Mouse (Mus musculus): Measurements from ENCODE around the gene Gpr18. TPM values are rescaled to one million over a fixed set of nuclear protein-coding genes. Genes with fewer than 3 reads are reported as not detected.

The Gpr18 gene
- polyA plus RNA-seq, 2 experiments: 0.08 to 0.17 TPM

DNA sequence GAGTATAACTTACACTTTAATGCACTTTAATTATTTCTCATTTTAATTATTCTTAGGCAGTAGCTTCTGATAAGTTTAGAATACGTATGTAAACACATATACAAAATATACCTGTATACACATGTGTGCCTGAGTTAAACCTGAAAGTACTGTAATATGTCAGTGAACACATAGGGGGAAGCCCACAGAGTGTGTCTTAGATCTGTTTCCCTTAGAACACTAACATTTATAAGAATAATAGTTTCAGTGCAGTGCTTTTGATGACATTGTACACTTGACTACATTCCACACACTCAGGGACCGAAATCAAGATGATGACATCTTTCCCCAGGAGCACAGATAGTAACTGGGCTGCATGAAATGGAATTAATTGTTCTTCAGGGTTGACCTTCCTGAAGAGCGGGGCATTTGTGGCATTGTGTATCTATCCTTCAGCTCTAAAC lies 44.0 kb upstream of the Gpr18 start:
- no peak for ATAC-seq (ENCODE audit: insufficient read depth)
- H3K4me1 ChIP-seq (replicated peaks; ENCODE audit: control insufficient read depth in 2 of 2, insufficient read depth in 2 of 2, low read length in 1 of 2): peaks cover 0 to 23% of the 10 kb centered on the region in 2 experiments; a peak in 2 of 4 replicates
- H3K27ac ChIP-seq: no peak overlapping the region
- WGBS (ENCODE audit: insufficient replicate concordance): 68% methylated on average over 3 of the region's 3 CpGs
- no peak overlapping the region for H3K4me2 ChIP-seq (ENCODE audit: low read depth)
- no peak overlapping the region for H3K4me3 ChIP-seq (ENCODE audit: insufficient read depth in 1 of 2, low read depth in 2 of 2, low read length in 2 of 2)
- H3K9me3 ChIP-seq (ENCODE audit: control insufficient read depth, low read length): no peaks in the 10 kb centered on the region
- no peak overlapping the region for H3K9ac ChIP-seq (replicated peaks)
- H3K27me3 ChIP-seq (ENCODE audit: control insufficient read depth, insufficient read depth, low read length): no peaks in the 10 kb centered on the region
- DNase-seq (ENCODE audit: low read depth in 3 of 3, low spot score in 3 of 3): no peak
- TF ChIP-seq CTCF (IDR thresholded peaks at IDR 0.05; ENCODE audit: low read depth) (no peak), EP300 (IDR thresholded peaks at IDR 0.05; ENCODE audit: low read depth) (no peak)
- H3K36me3 ChIP-seq (replicated peaks; ENCODE audit: control insufficient read depth, insufficient read depth, low read depth): no peaks in the 10 kb centered on the region

GRCm38 (mm10) chr14:121958751-121959537 lies 43.4 kb upstream of the Gpr18 start:
- no peak for TF ChIP-seq EP300 (IDR thresholded peaks at IDR 0.05; ENCODE audit: low read depth)
- TF ChIP-seq CTCF (IDR thresholded peaks at IDR 0.05; ENCODE audit: low read depth): no peak

GRCm38 (mm10) chr14:121958041-121958750 lies 42.6 kb upstream of the Gpr18 start:
- DNase-seq (ENCODE audit: low read depth in 3 of 3, low spot score in 3 of 3) (no peak), ATAC-seq (ENCODE audit: insufficient read depth) (no peak)
- Histone ChIP-seq H3K27ac (no peak overlapping the region), H3K4me3 (ENCODE audit: insufficient read depth in 1 of 2, low read depth in 2 of 2, low read length in 2 of 2) (no peak overlapping the region), H3K27me3 (ENCODE audit: control insufficient read depth, insufficient read depth, low read length) (no peaks in the 10 kb centered on the region), H3K4me2 (ENCODE audit: low read depth) (no peak overlapping the region), H3K4me1 (replicated peaks; ENCODE audit: control insufficient read depth in 2 of 2, insufficient read depth in 2 of 2, low read length in 1 of 2) (peaks cover 0 to 17% of the 10 kb centered on the region in 2 experiments; a peak in 2 of 4 replicates), H3K36me3 (replicated peaks; ENCODE audit: control insufficient read depth, insufficient read depth, low read depth) (no peaks in the 10 kb centered on the region), H3K9me3 (ENCODE audit: control insufficient read depth, low read length) (no peaks in the 10 kb centered on the region), H3K9ac (replicated peaks) (no peak overlapping the region)
- TF ChIP-seq EP300 (IDR thresholded peaks at IDR 0.05; ENCODE audit: low read depth) (no peak), CTCF (IDR thresholded peaks at IDR 0.05; ENCODE audit: low read depth) (no peak)
- 61% methylated on average over 3 of the region's 3 CpGs for WGBS (ENCODE audit: insufficient replicate concordance)

More at GRCm38 (mm10) chr14:121958751-121959537, 43.4 kb upstream of the Gpr18 start:
- Histone ChIP-seq H3K4me2 (ENCODE audit: low read depth) (no peak overlapping the region), H3K9me3 (ENCODE audit: control insufficient read depth, low read length) (no peaks in the 10 kb centered on the region), H3K9ac (replicated peaks) (no peak overlapping the region), H3K27me3 (ENCODE audit: control insufficient read depth, insufficient read depth, low read length) (no peaks in the 10 kb centered on the region), H3K4me3 (ENCODE audit: insufficient read depth in 1 of 2, low read depth in 2 of 2, low read length in 2 of 2) (no peak overlapping the region), H3K4me1 (replicated peaks; ENCODE audit: control insufficient read depth in 2 of 2, insufficient read depth in 2 of 2, low read length in 1 of 2) (peaks cover 0 to 23% of the 10 kb centered on the region in 2 experiments; a peak in 2 of 4 replicates), H3K36me3 (replicated peaks; ENCODE audit: control insufficient read depth, insufficient read depth, low read depth) (no peaks in the 10 kb centered on the region), H3K27ac (no peak overlapping the region)
- ATAC-seq (ENCODE audit: insufficient read depth) (no peak), DNase-seq (ENCODE audit: low read depth in 3 of 3, low spot score in 3 of 3) (no peak)
- 55% methylated on average over 10 of the region's 10 CpGs for WGBS (ENCODE audit: insufficient replicate concordance)

- no peaks in the 10 kb centered on the region for H3K27me3 ChIP-seq (ENCODE audit: control insufficient read depth, insufficient read depth, low read length)
- no peak overlapping the region for H3K9ac ChIP-seq (replicated peaks)
- no peaks in the 10 kb centered on the region for H3K9me3 ChIP-seq (ENCODE audit: control insufficient read depth, low read length)
- H3K27ac ChIP-seq: no peak overlapping the region
- ATAC-seq (ENCODE audit: insufficient read depth) (no peak), DNase-seq (ENCODE audit: low read depth in 3 of 3, low spot score in 3 of 3) (no peak)
- 36% methylated on average over 10 of the region's 10 CpGs for WGBS (ENCODE audit: insufficient replicate concordance)
- H3K4me2 ChIP-seq (ENCODE audit: low read depth): no peak overlapping the region
- H3K36me3 ChIP-seq (replicated peaks; ENCODE audit: control insufficient read depth, insufficient read depth, low read depth): no peaks in the 10 kb centered on the region
- TF ChIP-seq EP300 (IDR thresholded peaks at IDR 0.05; ENCODE audit: low read depth) (0 out of 2 replicates have a peak, but pooled peaks have one; percentile 20), CTCF (IDR thresholded peaks at IDR 0.05; ENCODE audit: low read depth) (no peak)
- no peak overlapping the region for H3K4me3 ChIP-seq (ENCODE audit: insufficient read depth in 1 of 2, low read depth in 2 of 2, low read length in 2 of 2)
- peaks cover 0 to 14% of the 10 kb centered on the region in 2 experiments; a peak in 3 of 4 replicates for H3K4me1 ChIP-seq (replicated peaks; ENCODE audit: control insufficient read depth in 2 of 2, insufficient read depth in 2 of 2, low read length in 1 of 2)
Measured at GRCm38 (mm10) chr14:121957176-121957871, 41.7 kb upstream of the Gpr18 start.
